Mouse (Mus musculus) limb, embryonic 11.5 days (tissue): ENCODE measurements around the gene Diablo. TPM values are rescaled to one million over a fixed set of nuclear protein-coding genes. Genes with fewer than 3 reads are reported as not detected.

ENCODE experiments used
- ATAC-seq: fragments of 200-750 bp; cut with Nextera tagmentation; 2 replicates; pipeline ENCODE4 v1.8.0; 2017; ENCODE audit warnings: low read depth; ENCODE audit not compliant: insufficient number of reproducible peaks, low FRiP score, low TSS enrichment
- DNase-seq: peaks from one replicate; pipeline ENCODE4 v3.0.0-alpha.2; 2015; ENCODE audit warnings: low spot score
- H3K27ac ChIP-seq: fragments of 300-500 bp; sonication (generic); replicated peaks from 2 replicates; pipeline ENCODE4 v1.5.1; 2014; ENCODE audit warnings: low read depth, mild to moderate bottlenecking, low read length
- H3K27me3 ChIP-seq: fragments of 300-500 bp; sonication (generic); 2 replicates; pipeline ENCODE4 v1.6.1; 2014; ENCODE audit warnings: mild to moderate bottlenecking, low read length, mixed read lengths; ENCODE audit not compliant: control insufficient read depth, insufficient read depth
- H3K36me3 ChIP-seq: fragments of 300-500 bp; sonication (generic); 2 replicates; pipeline ENCODE4 v1.6.1; 2014; ENCODE audit warnings: mild to moderate bottlenecking, low read length, moderate library complexity, mixed read lengths; ENCODE audit not compliant: control insufficient read depth, insufficient read depth
- H3K4me1 ChIP-seq: fragments of 300-500 bp; sonication (generic); 2 replicates; pipeline ENCODE4 v1.6.1; 2014; ENCODE audit warnings: low read length, mixed read lengths; ENCODE audit not compliant: control insufficient read depth, insufficient read depth
- H3K4me2 ChIP-seq: fragments of 300-500 bp; sonication (generic); 2 replicates; pipeline ENCODE4 v1.6.1; 2014; ENCODE audit warnings: low read depth, mild to moderate bottlenecking, moderate library complexity; ENCODE audit not compliant: severe bottlenecking
- H3K4me3 ChIP-seq: fragments of 300-500 bp; sonication (generic); 2 replicates; pipeline ENCODE4 v1.5.1; 2014; ENCODE audit warnings: low read depth, low read length
- H3K9ac ChIP-seq: fragments of 300-500 bp; sonication (generic); 2 replicates; pipeline ENCODE4 v1.6.1; 2014; ENCODE audit warnings: mild to moderate bottlenecking, low read length
- H3K9me3 ChIP-seq: fragments of 300-500 bp; sonication (generic); 2 replicates; pipeline ENCODE4 v1.6.1; 2016; ENCODE audit warnings: low read length; ENCODE audit not compliant: control insufficient read depth
- WGBS: fragments of 180-500 bp; shearing (Covaris S2); extraction: QIAGEN DNeasy Blood & Tissue Kit; methylation state at CpG from one replicate; pipeline ENCODE4 v1.1.7; 2014; 5-methylcytosine and 5-hydroxymethylcytosine counted together
- microRNA-seq: library from miRNA; unstranded; fragments of <30 nt; microRNA quantifications from one replicate; pipeline ENCODE4, GENCODE M21; 2016
- polyA plus RNA-seq: library from polyadenylated mRNA; unstranded; fragments of >200 nt; fragmentation: Nextera tagmentation; extraction: Ambion mirVana; gene quantifications from 2 replicates; pipeline ENCODE4 v1.2.1, GENCODE M21; 2014

The Diablo gene
- polyA plus RNA-seq, 1 experiment from 2014 or later: 124 TPM

DNA sequence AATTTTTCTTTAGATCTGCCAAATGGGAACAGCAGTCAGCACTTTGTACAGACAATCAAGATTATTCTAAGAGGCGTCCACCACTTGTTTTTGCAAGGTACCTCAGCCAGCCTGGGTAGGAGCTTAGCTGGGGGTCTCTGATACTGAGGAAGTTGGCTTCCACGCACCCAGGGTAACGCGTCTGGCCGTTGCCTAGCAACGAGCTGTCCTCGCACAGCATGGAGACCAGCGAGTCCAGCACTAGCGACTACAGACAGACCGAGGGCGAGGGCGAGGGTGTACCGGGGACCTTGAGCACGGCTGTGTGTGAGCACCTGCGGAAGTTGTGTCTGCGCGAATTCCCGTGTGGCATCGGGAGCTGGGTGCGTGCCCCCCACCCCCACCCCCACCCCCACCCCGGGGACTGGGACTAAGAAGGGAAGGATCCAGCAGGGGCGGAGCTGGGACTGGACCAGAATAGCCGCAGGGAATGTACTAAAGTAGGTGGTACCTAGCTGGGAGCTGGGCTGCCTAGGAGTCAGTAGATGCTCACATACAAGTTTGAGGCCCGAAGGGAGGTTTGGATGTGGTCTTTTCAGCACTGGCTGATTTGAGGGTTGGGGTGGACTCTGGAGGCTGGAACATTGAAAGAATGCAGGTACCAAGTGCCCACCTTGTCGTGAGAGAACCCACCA is 34.7 kb downstream of the Diablo start, which contains the start of the genes Lrrc43 and Il31:
TSS of gene Lrrc43 (plus strand) at position 194 of the 674 bp plus-strand sequence.
TSS of gene Il31 (minus strand) at position 378 of the 674 bp plus-strand sequence.
- ATAC-seq (peak; percentile 54; the same call in 1 of the 2 replicates), DNase-seq (peak; percentile 61)
- no peak within 1 kb of the TSS for H3K27ac ChIP-seq
- 9% methylated on average over 25 of the region's 25 CpGs for whole genome bisulfite sequencing
- H3K4me2 ChIP-seq: peak within 1 kb of the TSS; percentile 41
- no peak within 1 kb of the TSS for H3K9ac ChIP-seq
- H3K4me1 ChIP-seq: peaks cover 11% of the 10 kb centered on the region
- no peaks in the 10 kb centered on the region for H3K27me3 ChIP-seq
- no peaks in the 10 kb centered on the region for H3K9me3 ChIP-seq
- 0 out of 2 replicates have a peak within 1 kb of the TSS, but pooled peaks have one; percentile 5 for H3K4me3 ChIP-seq
- H3K36me3 ChIP-seq: no peaks in the 10 kb centered on the region

DNA sequence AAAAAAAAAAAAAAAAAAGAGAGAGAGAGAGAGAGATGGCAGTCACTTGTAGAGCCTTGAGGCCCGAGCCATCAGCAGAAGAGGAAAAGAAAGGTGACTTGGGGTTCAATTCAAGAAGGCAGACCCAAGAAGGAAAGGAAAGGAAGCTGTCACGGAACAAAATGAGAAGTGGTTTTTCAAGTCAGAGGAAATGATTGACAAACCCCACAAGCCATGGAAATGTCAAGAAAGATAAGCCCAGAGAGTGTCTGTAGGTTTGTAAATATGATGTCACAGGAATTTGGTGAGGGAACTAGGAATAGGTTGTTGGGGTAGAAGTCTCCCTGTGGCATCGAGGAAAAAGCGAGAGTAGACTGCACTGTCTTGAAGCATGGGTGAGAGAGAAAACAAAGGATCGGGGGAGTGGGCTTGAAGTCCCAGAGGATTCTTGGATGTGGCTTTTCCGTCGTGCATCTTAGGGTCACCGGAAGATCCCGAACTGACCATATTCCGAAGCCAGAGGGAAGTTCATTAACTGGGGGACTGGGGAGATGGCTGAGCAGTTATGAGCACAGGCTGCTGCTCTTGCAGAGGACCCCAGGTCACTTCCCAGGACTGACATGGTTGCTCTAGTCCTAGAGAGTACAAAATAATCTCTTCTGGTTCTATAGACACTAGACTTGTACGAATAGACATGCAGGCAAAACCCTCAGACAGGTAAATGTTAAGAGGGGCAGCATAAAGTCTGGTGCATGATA is 36.1 kb downstream of the Diablo start:
- H3K27me3 ChIP-seq: no peaks in the 10 kb centered on the region
- 85% methylated on average over 11 of the region's 11 CpGs for WGBS
- no peaks in the 10 kb centered on the region for H3K36me3 ChIP-seq

DNA sequence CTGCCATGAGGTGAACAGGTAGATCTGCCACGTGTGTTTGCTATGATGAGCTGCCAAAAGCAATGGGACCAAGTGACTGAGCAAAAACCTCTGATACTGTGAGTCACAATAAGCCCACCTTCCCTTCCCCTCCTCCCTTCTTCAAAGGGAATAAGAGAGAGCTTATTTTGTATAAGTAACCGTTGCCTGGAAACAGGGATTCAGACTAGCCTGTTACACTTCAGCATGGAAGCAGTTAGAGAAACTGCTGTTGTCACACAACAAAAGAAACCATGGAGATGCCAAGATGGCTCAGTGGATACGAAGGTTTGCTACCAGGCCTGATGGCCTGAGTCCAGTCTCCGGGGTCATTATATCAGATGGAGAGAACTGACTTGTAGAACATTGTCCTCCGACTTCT is 50.2 kb downstream of the Diablo start:
- Histone ChIP-seq H3K9ac (no peak overlapping the region), H3K9me3 (no peaks in the 10 kb centered on the region), H3K27ac (no peak overlapping the region), H3K4me3 (no peak overlapping the region), H3K4me1 (no peaks in the 10 kb centered on the region), H3K36me3 (no peaks in the 10 kb centered on the region), H3K4me2 (no peak overlapping the region), H3K27me3 (no peaks in the 10 kb centered on the region)
- WGBS: 87% methylated on average over 5 of the region's 5 CpGs
- no peak for DNase-seq
- ATAC-seq: no peak

More for the DNA sequence above, 36.1 kb downstream of the Diablo start:
- DNase-seq (no peak), ATAC-seq (no peak)
- Histone ChIP-seq H3K9me3 (no peaks in the 10 kb centered on the region), H3K27ac (no peak overlapping the region), H3K4me2 (no peak overlapping the region), H3K4me3 (no peak overlapping the region), H3K9ac (no peak overlapping the region), H3K4me1 (peaks cover 11% of the 10 kb centered on the region)

DNA sequence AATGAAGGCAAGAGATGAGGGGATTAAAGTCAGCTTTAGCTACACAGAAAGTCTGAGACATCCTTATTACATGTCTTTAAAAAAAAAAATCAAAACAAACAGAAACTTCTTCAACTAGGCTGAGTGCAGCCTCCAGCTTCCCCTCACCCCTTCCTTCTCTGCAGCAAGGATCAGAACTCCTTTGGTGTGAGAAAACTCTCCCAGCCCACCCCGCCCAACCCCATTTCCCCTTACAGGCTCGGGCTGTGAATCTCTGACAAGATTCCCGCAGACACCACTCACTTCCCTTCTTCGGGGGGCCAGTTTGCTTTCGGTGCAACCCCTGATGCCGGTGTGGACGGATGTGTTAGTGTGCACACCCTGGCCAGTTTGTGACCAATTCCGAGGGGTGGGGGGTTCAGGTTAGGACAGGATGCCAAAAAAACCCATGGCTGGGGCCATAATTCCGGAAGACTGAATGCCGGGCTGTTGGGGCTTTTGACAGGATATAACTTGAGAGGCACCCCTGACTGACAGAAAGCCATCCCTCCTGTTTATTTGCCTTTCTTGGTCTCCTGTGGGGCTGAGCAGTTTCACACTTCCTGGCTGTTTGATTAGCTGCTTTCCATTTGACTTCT is 53.1 kb downstream of the Diablo start:
- Histone ChIP-seq H3K4me3 (no peak overlapping the region), H3K4me1 (no peaks in the 10 kb centered on the region), H3K9ac (no peak overlapping the region), H3K27ac (no peak overlapping the region), H3K27me3 (no peaks in the 10 kb centered on the region), H3K4me2 (no peak overlapping the region), H3K36me3 (no peaks in the 10 kb centered on the region), H3K9me3 (no peaks in the 10 kb centered on the region)
- WGBS: 19% methylated on average over 10 of the region's 10 CpGs
- DNase-seq (no peak), ATAC-seq (no peak)

DNA sequence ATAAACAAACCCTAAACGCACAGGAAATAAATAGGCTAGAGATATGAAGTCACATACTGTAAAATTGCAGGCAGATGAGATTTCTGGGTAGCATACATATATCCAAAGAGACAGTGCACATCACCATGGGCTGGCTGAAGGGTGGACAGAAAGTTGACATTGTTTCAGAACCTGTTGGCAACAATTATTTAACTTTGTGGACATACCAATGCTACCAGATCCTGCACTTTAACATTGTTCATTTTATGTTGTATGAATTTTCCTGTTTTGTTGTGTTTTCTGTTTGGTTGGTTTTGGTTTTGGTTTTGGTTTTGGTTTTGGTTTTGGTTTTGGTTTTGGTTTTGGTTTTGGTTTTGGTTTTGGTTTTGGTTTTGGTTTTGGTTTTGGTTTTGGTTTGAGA is 59.3 kb downstream of the Diablo start:
- Histone ChIP-seq H3K4me1 (no peaks in the 10 kb centered on the region), H3K27me3 (no peaks in the 10 kb centered on the region), H3K9me3 (no peaks in the 10 kb centered on the region), H3K36me3 (no peaks in the 10 kb centered on the region), H3K4me2 (no peak overlapping the region), H3K9ac (no peak overlapping the region), H3K27ac (no peak overlapping the region), H3K4me3 (no peak overlapping the region)
- DNase-seq (no peak), ATAC-seq (no peak)
- 82% methylated on average over 1 of the region's 1 CpGs for WGBS

DNA sequence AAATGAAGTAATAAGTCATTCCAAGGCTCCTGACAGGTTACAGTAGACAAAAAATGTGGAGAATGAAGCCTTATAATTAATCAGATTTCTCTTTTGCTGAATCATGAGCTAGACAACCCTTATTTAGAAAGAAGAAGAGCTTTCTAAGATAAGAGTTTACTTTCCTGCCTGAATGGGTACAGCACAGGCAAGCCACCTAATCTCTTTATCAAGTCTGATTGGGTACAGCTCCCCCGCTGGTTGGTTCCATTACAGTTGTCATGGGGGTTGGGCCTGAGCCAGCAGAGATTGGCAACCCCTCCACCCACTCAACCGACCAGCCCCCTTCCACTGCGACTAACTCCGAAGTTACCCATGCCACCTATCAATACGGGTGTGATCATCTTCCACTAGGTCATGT is 62.6 kb downstream of the Diablo start:
- Histone ChIP-seq H3K4me3 (no peak overlapping the region), H3K4me2 (no peak overlapping the region), H3K9ac (no peak overlapping the region), H3K4me1 (no peaks in the 10 kb centered on the region), H3K36me3 (no peaks in the 10 kb centered on the region), H3K27ac (no peak overlapping the region), H3K9me3 (no peaks in the 10 kb centered on the region), H3K27me3 (no peaks in the 10 kb centered on the region)
- WGBS: 72% methylated on average over 5 of the region's 5 CpGs
- DNase-seq (no peak), ATAC-seq (no peak)

Small RNA genes within 50 kb of the gene (microRNA-seq; reads per million reads assigned to microRNA genes)
- 1.8 reads per million for gene Mir7647

Other genes starting within 250 kb of the Diablo start
- gene Bcl7a, start 180.3 kb downstream of the Diablo start, polyA plus RNA-seq: 44.4 and 45.2 TPM in 2 replicates
- gene Mlxip, start 129.4 kb downstream of the Diablo start, polyA plus RNA-seq: 19.3 and 21.7 TPM in 2 replicates
- not detected in 2 replicates for gene Lrrc43, start 34.9 kb downstream of the Diablo start, polyA plus RNA-seq
- gene Il31, start 34.7 kb downstream of the Diablo start, polyA plus RNA-seq: not detected in 2 replicates
- 0.23 and 0.60 TPM in 2 replicates for gene B3gnt4, start 13.7 kb downstream of the Diablo start, polyA plus RNA-seq
- gene Gm49027, start 1.3 kb upstream of the Diablo start, polyA plus RNA-seq: 0.14 and 0.55 TPM in 2 replicates
- 28.4 and 29.0 TPM in 2 replicates for gene Vps33a, start 48.9 kb upstream of the Diablo start, polyA plus RNA-seq
- 37.8 and 44.9 TPM in 2 replicates for gene Clip1, start 160.4 kb upstream of the Diablo start, polyA plus RNA-seq
- 100 and 106 TPM in 2 replicates for gene Zcchc8, start 196.9 kb upstream of the Diablo start, polyA plus RNA-seq
- gene Rsrc2, start 225.2 kb upstream of the Diablo start, polyA plus RNA-seq: 166 and 167 TPM in 2 replicates
- gene Kntc1, start 225.5 kb upstream of the Diablo start, polyA plus RNA-seq: 38.8 and 47.5 TPM in 2 replicates